Mouse (Mus musculus): ENCODE results near the gene Sec24a. TPM values are rescaled to one million over a fixed set of nuclear protein-coding genes. Genes with fewer than 3 reads are reported as not detected.
"Not testable (repeated sequence)": the region's sequence is repeated elsewhere in the genome, so short reads cannot be mapped to it uniquely, and the experiment has no call there.

Sec24a gene
- polyA plus RNA-seq, 1 experiment from 2014 or later, result 8.4 TPM

- peak overlapping the region; percentile 43 for H3K4me3 ChIP-seq (ENCODE audit: low read depth, low read length)
- 17% methylated on average over 17 of the region's 17 CpGs for WGBS
- no peaks in the 10 kb centered on the region for H3K9me3 ChIP-seq (ENCODE audit: control insufficient read depth, low read length)
- DNase-seq (ENCODE audit: low spot score) (peak; percentile 77), ATAC-seq (ENCODE audit: low FRiP score, low TSS enrichment) (peak; percentile 84)
- TF ChIP-seq CTCF (IDR thresholded peaks at IDR 0.05; ENCODE audit: low read depth), result no peak
- no peak for TF ChIP-seq EP300 (optimal IDR thresholded peaks at IDR 0.05)
- peak overlapping the region; percentile 80 for H3K27ac ChIP-seq (replicated peaks)
- no peaks in the 10 kb centered on the region for H3K27me3 ChIP-seq (ENCODE audit: control insufficient read depth, insufficient read depth, low read length)
- peak overlapping the region; percentile 56 for H3K9ac ChIP-seq (ENCODE audit: low read length)
- H3K36me3 ChIP-seq (ENCODE audit: control insufficient read depth, insufficient read depth, low read length), result no peaks in the 10 kb centered on the region
- H3K4me2 ChIP-seq (replicated peaks; ENCODE audit: low read depth), result peak overlapping the region; percentile 68
- no peaks in the 10 kb centered on the region for H3K4me1 ChIP-seq (replicated peaks; ENCODE audit: control insufficient read depth, insufficient read depth)
These were observed 42.0 kb upstream of the Sec24a start for GRCm38 (mm10) chr11:51805221-51805981.

GRCm38 (mm10) chr11:51800634-51801325, 37.3 kb upstream of the Sec24a start:
- H3K9ac ChIP-seq (ENCODE audit: low read length), result no peak overlapping the region
- H3K36me3 ChIP-seq (ENCODE audit: control insufficient read depth, insufficient read depth, low read length), result no peaks in the 10 kb centered on the region
- no peaks in the 10 kb centered on the region for H3K4me1 ChIP-seq (replicated peaks; ENCODE audit: control insufficient read depth, insufficient read depth)
- 30% methylated on average over 7 of the region's 8 CpGs for WGBS
- TF ChIP-seq EP300 (optimal IDR thresholded peaks at IDR 0.05) (no peak), CTCF (IDR thresholded peaks at IDR 0.05; ENCODE audit: low read depth) (no peak)
- H3K4me3 ChIP-seq (ENCODE audit: low read depth, low read length), result no peak overlapping the region
- H3K9me3 ChIP-seq (ENCODE audit: control insufficient read depth, low read length), result no peaks in the 10 kb centered on the region
- DNase-seq (ENCODE audit: low spot score), result peak; percentile 33
- ATAC-seq (ENCODE audit: low FRiP score, low TSS enrichment), result no peak
- H3K27me3 ChIP-seq (ENCODE audit: control insufficient read depth, insufficient read depth, low read length), result no peaks in the 10 kb centered on the region
- no peak overlapping the region for H3K4me2 ChIP-seq (replicated peaks; ENCODE audit: low read depth)
- no peak overlapping the region for H3K27ac ChIP-seq (replicated peaks)

GRCm38 (mm10) chr11:51796272-51796671, 32.8 kb upstream of the Sec24a start:
- Histone ChIP-seq H3K36me3 (ENCODE audit: control insufficient read depth, insufficient read depth, low read length) (peaks cover 10% of the 10 kb centered on the region), H3K4me2 (replicated peaks; ENCODE audit: low read depth) (no peak overlapping the region), H3K9ac (ENCODE audit: low read length) (no peak overlapping the region), H3K27ac (replicated peaks) (no peak overlapping the region), H3K4me3 (ENCODE audit: low read depth, low read length) (no peak overlapping the region), H3K4me1 (replicated peaks; ENCODE audit: control insufficient read depth, insufficient read depth) (no peaks in the 10 kb centered on the region), H3K9me3 (ENCODE audit: control insufficient read depth, low read length) (no peaks in the 10 kb centered on the region), H3K27me3 (ENCODE audit: control insufficient read depth, insufficient read depth, low read length) (no peaks in the 10 kb centered on the region)
- TF ChIP-seq EP300 (optimal IDR thresholded peaks at IDR 0.05) (no peak), CTCF (IDR thresholded peaks at IDR 0.05; ENCODE audit: low read depth) (no peak)
- ATAC-seq (ENCODE audit: low FRiP score, low TSS enrichment) (peak; percentile 62), DNase-seq (ENCODE audit: low spot score) (peak; percentile 65)
- 50% methylated on average over 4 of the region's 4 CpGs for WGBS

GRCm38 (mm10) chr11:51790662-51791061, 27.2 kb upstream of the Sec24a start:
- H3K27me3 ChIP-seq (ENCODE audit: control insufficient read depth, insufficient read depth, low read length), result no peaks in the 10 kb centered on the region
- no peak overlapping the region for H3K4me2 ChIP-seq (replicated peaks; ENCODE audit: low read depth)
- no peak for TF ChIP-seq CTCF (IDR thresholded peaks at IDR 0.05; ENCODE audit: low read depth)
- no peak for TF ChIP-seq EP300 (optimal IDR thresholded peaks at IDR 0.05)
- H3K9ac ChIP-seq (ENCODE audit: low read length), result no peak overlapping the region
- no peak overlapping the region for H3K27ac ChIP-seq (replicated peaks)
- 94% methylated on average over 7 of the region's 7 CpGs for WGBS
- H3K9me3 ChIP-seq (ENCODE audit: control insufficient read depth, low read length), result no peaks in the 10 kb centered on the region
- H3K36me3 ChIP-seq (ENCODE audit: control insufficient read depth, insufficient read depth, low read length), result peaks cover 17% of the 10 kb centered on the region
- no peak for ATAC-seq (ENCODE audit: low FRiP score, low TSS enrichment)
- DNase-seq (ENCODE audit: low spot score), result no peak
- H3K4me1 ChIP-seq (replicated peaks; ENCODE audit: control insufficient read depth, insufficient read depth), result no peaks in the 10 kb centered on the region
- H3K4me3 ChIP-seq (ENCODE audit: low read depth, low read length), result no peak overlapping the region

- not testable (repeated sequence) for H3K27me3 ChIP-seq (ENCODE audit: control insufficient read depth, insufficient read depth, low read length); H3K9ac ChIP-seq (ENCODE audit: low read length); H3K4me2 ChIP-seq (replicated peaks; ENCODE audit: low read depth); H3K27ac ChIP-seq (replicated peaks); ATAC-seq (ENCODE audit: low FRiP score, low TSS enrichment); H3K4me3 ChIP-seq (ENCODE audit: low read depth, low read length); H3K9me3 ChIP-seq (ENCODE audit: control insufficient read depth, low read length); H3K4me1 ChIP-seq (replicated peaks; ENCODE audit: control insufficient read depth, insufficient read depth); DNase-seq (ENCODE audit: low spot score)
- H3K36me3 ChIP-seq (ENCODE audit: control insufficient read depth, insufficient read depth, low read length), result peaks cover 17% of the 10 kb centered on the region
- peak; percentile 49 for TF ChIP-seq CTCF (IDR thresholded peaks at IDR 0.05; ENCODE audit: low read depth)
- WGBS, result 85% methylated on average over 4 of the region's 4 CpGs
These were observed 26.3 kb upstream of the Sec24a start for GRCm38 (mm10) chr11:51789735-51790134.

- Histone ChIP-seq H3K27ac (replicated peaks) (no peak overlapping the region), H3K4me1 (replicated peaks; ENCODE audit: control insufficient read depth, insufficient read depth) (no peaks in the 10 kb centered on the region), H3K9me3 (ENCODE audit: control insufficient read depth, low read length) (no peaks in the 10 kb centered on the region), H3K9ac (ENCODE audit: low read length) (no peak overlapping the region), H3K36me3 (ENCODE audit: control insufficient read depth, insufficient read depth, low read length) (peaks cover 11% of the 10 kb centered on the region; the same call in 1 of the 2 replicates), H3K4me2 (replicated peaks; ENCODE audit: low read depth) (no peak overlapping the region), H3K27me3 (ENCODE audit: control insufficient read depth, insufficient read depth, low read length) (no peaks in the 10 kb centered on the region), H3K4me3 (ENCODE audit: low read depth, low read length) (no peak overlapping the region)
- no peak for ATAC-seq (ENCODE audit: low FRiP score, low TSS enrichment)
- TF ChIP-seq CTCF (IDR thresholded peaks at IDR 0.05; ENCODE audit: low read depth) (peak; percentile 75), EP300 (optimal IDR thresholded peaks at IDR 0.05) (no peak)
- 95% methylated on average over 6 of the region's 6 CpGs for WGBS
- DNase-seq (ENCODE audit: low spot score), result peak; percentile 65
These were observed 22.5 kb upstream of the Sec24a start for GRCm38 (mm10) chr11:51785926-51786325.

All from stomach, postnatal 0 days (tissue).